Mouse (Mus musculus) spleen, postnatal 10 days (tissue): ENCODE data around the gene Nthl1.
A peak's percentile ranks its signal among the peaks of the same experiment; 100 is the strongest.
"Not testable (repeated sequence)": the region's sequence is repeated elsewhere in the genome, so short reads cannot be mapped to it uniquely, and the experiment has no call there.

Experiments
- DNase-seq, 2 experiments: peaks; one replicate each; pipeline ENCODE4 v3.0.0; 2021 to 2022; ENCODE audit warnings: low spot score in 2 of 2

Gene Nthl1

GRCm38 (mm10) chr17:24650070-24650616 is 17.7 kb downstream of the Nthl1 start, which contains the start of gene Slc9a3r2:
Slc9a3r2 (minus strand) TSS chr17:24650327.
- DNase-seq, result no peak

- no peak for DNase-seq
Measured at GRCm38 (mm10) chr17:24650766-24651165, 18.3 kb downstream of the Nthl1 start.

DNA sequence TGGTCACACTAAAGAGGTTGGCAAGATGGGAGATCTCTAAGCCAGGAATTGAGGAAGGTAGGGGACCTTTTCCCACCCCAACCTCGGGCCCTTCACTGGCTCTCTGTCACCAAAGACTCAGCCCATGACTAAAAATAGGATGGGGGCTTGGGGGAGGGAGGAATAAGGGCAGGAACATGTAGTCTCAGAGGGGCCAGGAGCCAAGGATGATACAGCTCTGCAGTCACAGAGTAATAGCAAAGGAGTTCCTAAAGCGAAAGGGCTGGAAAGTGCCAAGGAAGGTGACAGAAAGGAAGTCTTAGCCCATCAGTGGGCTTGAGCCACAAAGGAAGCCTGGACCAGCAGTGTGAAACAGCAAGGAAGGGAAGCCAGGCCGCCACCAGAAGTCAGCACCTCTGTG is 19.4 kb downstream of the Nthl1 start:
- no peak for DNase-seq

DNA sequence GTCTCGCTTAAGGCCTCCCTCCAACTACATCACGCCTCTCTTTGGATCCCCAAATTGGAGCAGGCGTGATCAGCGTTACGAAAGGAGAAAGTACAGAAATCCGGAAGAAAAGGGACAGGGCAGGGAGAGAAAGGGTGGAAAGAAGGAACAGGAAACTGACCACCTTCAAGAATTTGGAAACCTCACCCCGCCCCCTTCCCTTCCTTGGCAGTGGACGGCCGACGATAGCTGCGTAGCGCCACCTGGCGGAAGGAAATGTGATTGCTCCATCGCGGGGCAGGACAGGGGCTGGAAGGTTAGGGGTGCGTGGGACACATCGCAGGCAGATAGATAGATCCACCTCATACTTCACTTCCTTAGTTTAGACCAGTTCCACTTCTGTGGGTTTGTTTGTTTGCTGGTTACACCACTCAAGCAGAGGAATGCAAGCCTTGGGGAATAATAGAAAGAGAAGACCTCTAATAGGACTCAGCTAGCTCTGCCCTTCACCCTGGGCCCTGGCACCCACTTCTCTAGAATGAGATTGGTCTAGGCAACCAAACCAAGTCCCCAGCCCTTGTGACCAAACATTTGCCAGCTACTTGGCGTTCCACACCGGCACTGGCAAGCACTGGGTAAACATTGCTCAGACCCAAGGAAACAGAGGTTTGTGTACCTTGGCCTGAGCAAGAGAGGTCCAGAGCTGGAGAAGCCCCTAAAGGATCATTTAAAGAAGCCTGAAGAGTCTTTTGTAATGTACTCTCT is 21.7 kb downstream of the Nthl1 start:
- peak; percentile 63 to 83 for DNase-seq

- DNase-seq, result no peak
Measured at GRCm38 (mm10) chr17:24654969-24655368, 22.5 kb downstream of the Nthl1 start.

GRCm38 (mm10) chr17:24658017-24658758 is 25.7 kb downstream of the Nthl1 start, which contains the start of gene Npw:
Npw (minus strand) TSS chr17:24658457.
- peak in 1 of 2 experiments; percentile 41 for DNase-seq

DNA sequence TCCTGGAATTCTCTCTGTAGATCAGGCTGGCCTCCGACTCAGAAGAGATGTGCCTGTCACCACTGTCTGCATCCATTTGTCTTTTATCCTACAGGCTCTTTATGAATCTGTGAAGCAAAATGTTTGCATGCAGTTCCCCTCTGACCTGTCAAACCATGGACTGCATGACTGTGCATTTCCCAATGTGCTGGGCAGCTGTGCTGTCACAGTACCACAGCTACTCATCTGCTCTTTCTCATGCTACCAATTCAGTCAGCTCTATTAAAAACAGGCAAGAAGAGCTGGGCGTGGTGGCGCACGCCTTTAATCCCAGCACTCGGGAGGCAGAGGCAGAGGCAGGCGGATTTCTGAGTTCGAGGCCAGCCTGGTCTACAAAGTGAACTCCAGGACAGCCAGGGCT is 34.5 kb downstream of the Nthl1 start:
- DNase-seq, result not testable (repeated sequence)

- DNase-seq, result peak in 1 of 2 experiments; percentile 77
Measured at GRCm38 (mm10) chr17:24667416-24667815, 34.9 kb downstream of the Nthl1 start.

DNA sequence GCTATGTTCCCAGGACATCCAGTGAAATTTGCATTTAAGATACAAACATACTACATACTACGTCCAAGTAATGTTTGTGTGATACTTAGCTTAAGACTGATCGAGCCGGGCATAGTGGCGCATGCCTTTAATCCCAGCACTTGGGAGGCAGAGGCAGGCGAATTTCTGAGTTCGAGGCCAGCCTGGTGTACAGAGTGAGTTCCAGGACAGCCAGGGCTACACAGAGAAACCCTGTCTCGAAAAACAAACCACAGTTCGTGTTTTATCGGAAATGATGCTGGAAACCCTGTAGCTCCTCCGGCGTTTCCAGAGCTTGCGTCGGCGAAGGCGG is 36.7 kb downstream of the Nthl1 start:
- not testable (repeated sequence) for DNase-seq

GRCm38 (mm10) chr17:24669545-24670245 is 37.2 kb downstream of the Nthl1 start, which contains the start of gene Zfp598:
Zfp598 (plus strand) TSS chr17:24669687.
- peak; percentile 96 to 99 for DNase-seq

GRCm38 (mm10) chr17:24670246-24670844 is 37.9 kb downstream of the Nthl1 start:
- no peak for DNase-seq

GRCm38 (mm10) chr17:24671346-24671745 is 38.9 kb downstream of the Nthl1 start:
- DNase-seq, result no peak

DNA sequence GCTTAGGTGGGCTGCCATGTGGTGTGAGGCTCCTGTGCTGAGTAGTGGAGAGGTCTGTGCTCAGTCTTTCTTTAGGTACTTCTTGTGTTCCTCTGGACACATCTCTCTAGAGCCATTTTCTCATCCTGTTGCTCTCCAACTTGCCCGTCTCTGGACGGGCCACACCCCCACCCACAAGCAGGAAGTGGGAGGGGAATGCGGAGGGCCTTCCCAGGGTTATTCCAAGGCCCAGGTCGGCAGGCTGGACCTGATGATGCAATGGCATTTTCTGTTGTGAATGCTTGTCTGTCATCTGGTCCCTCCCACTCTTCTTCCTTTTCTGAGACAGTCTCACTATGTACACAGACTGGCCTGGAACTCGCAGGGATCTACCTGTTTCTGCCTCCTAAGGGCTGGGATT is 39.7 kb downstream of the Nthl1 start:
- DNase-seq, result no peak

DNA sequence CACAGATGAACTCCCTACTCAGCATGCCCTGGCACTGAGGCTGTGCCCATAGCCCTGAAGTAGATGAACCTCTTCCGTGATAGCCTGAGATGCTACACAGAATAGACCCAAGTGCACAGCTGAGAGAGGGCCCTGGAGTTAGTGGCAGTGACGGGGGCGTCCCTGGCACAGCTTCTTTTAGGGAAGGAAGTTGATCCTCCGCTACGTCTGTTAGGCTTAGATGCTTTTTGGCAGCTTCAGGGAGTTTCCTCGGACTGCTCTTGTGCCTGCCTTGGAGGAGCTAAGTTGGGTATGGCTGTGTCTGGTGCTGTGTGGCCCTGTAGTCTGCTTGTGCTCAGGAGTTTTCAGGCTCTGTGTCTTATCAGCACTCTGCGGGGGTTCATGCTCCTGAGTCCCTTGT is 41.8 kb downstream of the Nthl1 start:
- DNase-seq, result no peak

DNA sequence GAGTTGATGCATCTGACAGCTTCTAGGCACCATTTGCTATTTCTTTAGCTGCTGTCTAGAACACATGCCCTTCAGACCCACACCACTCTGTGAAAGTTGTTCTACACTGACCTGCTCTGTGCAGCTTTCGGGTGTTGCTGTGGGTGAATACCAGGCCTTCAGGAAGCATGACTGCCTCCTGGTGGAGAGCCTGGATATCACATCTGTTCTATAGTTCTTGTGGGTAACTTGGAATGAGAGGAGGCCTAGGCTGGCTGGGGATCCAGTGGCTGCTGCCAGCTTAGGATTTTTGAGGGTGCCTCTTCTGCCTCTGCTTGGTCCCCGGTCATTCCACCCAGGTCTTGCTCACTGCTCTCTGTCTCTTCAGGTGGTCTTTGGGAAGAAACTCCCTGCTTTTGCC is 43.7 kb downstream of the Nthl1 start:
- peak; percentile 70 to 87 for DNase-seq

DNA sequence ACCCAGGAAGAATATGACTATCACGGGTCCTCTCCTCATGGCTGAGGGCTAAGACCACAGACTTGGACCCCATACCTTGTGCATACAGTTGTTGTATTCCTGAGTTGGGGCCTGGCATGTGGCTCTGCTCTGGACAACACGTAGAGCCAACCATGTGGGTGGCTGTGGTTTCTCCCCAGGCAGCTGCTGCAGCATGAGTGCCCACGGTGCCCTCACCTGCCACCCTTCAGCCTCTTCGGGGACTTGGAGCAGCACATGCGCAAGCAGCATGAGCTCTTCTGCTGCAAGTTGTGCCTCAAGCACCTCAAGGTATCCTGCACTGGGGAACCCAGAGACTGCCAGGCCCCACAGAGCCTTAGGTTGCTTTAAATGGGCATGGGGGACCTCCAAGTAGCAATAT is 44.4 kb downstream of the Nthl1 start:
- DNase-seq, result no peak

- DNase-seq, result no peak
Measured at GRCm38 (mm10) chr17:24677500-24678080, 45.1 kb downstream of the Nthl1 start.

GRCm38 (mm10) chr17:24686514-24686913 is 54.0 kb downstream of the Nthl1 start:
- peak in 1 of 2 experiments; percentile 82 for DNase-seq

GRCm38 (mm10) chr17:24687146-24687595 is 54.7 kb downstream of the Nthl1 start:
- peak; percentile 46 to 76 for DNase-seq

DNA sequence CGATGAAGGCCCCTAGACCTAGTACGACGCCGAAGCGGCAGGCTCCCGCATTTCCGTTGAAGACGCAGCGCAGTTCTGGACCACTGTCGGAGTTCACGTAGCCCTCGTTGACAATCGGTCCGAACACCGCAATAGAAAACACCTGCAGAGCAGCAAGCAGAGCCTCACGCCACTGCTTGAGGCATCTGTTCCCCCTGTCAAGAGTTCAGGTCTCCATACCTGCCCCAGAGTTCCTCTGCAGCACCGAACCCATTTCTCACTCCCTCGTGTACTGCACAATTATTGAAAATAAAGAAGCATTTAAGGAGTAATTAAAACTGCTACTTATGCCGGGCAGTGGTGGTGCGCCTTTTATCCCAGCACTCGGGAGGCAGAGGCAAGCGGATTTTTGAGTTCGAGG is 55.1 kb downstream of the Nthl1 start:
- DNase-seq, result no peak
